Mouse (Mus musculus) embryonic facial prominence, embryonic 14.5 days (tissue): ENCODE measurements around the gene 1810043G02Rik. TPM values are rescaled to one million over a fixed set of nuclear protein-coding genes. Genes with fewer than 3 reads are reported as not detected.
"Not testable (repeated sequence)": the region's sequence is repeated elsewhere in the genome, so short reads cannot be mapped to it uniquely, and the experiment has no call there.

Experiments used
- ATAC-seq: fragments of 200-750 bp; cut with Nextera tagmentation; 2 replicates; pipeline ENCODE4 v1.8.0; 2017; ENCODE audit warnings: low read depth, moderate number of reproducible peaks, moderate TSS enrichment
- DNase-seq: peaks from one replicate; pipeline ENCODE4 v3.0.0-alpha.2; 2015; ENCODE audit warnings: low spot score
- H3K27ac ChIP-seq: fragments of 300-500 bp; sonication (generic); replicated peaks from 2 replicates; pipeline ENCODE4 v1.5.1; 2014; ENCODE audit warnings: low read depth, mild to moderate bottlenecking, low read length, moderate library complexity
- H3K27me3 ChIP-seq: fragments of 300-500 bp; sonication (generic); replicated peaks from 2 replicates; pipeline ENCODE4 v1.6.1; 2014; ENCODE audit warnings: low read length; ENCODE audit not compliant: control insufficient read depth, insufficient read depth
- H3K36me3 ChIP-seq: fragments of 300-500 bp; sonication (generic); 2 replicates; pipeline ENCODE4 v1.6.1; 2014; ENCODE audit warnings: low read length, mixed read lengths; ENCODE audit not compliant: control insufficient read depth, insufficient read depth
- H3K4me1 ChIP-seq: fragments of 300-500 bp; sonication (generic); 2 replicates; pipeline ENCODE4 v1.6.1; 2014; ENCODE audit warnings: antibody characterized with exemption, low read length; ENCODE audit not compliant: control insufficient read depth, insufficient read depth
- H3K4me2 ChIP-seq: fragments of 300-500 bp; sonication (generic); 2 replicates; pipeline ENCODE4 v1.6.1; 2014; ENCODE audit warnings: low read depth, mild to moderate bottlenecking, low read length, moderate library complexity, mixed read lengths
- H3K4me3 ChIP-seq: fragments of 300-500 bp; sonication (generic); 2 replicates; pipeline ENCODE4 v1.5.1; 2014; ENCODE audit warnings: low read depth, mild to moderate bottlenecking, low read length
- H3K9ac ChIP-seq: fragments of 300-500 bp; sonication (generic); 2 replicates; pipeline ENCODE4 v1.6.1; 2014; ENCODE audit warnings: low read depth, mild to moderate bottlenecking, low read length, moderate library complexity, mixed read lengths
- H3K9me3 ChIP-seq: fragments of 300-500 bp; sonication (generic); 2 replicates; pipeline ENCODE4 v1.6.1; 2016; ENCODE audit warnings: low read length; ENCODE audit not compliant: control insufficient read depth
- WGBS: fragments of 180-500 bp; shearing (Covaris S2); extraction: QIAGEN DNeasy Blood & Tissue Kit; methylation state at CpG from one replicate; pipeline ENCODE4 v1.1.7; 2014; 5-methylcytosine and 5-hydroxymethylcytosine counted together
- polyA plus RNA-seq: library from polyadenylated mRNA; unstranded; fragments of >200 nt; fragmentation: Nextera tagmentation; extraction: Ambion mirVana; gene quantifications from 2 replicates; pipeline ENCODE4 v1.2.1, GENCODE M21; 2014

The 1810043G02Rik gene
- polyA plus RNA-seq, 1 experiment from 2014 or later = 27.5 TPM

DNA sequence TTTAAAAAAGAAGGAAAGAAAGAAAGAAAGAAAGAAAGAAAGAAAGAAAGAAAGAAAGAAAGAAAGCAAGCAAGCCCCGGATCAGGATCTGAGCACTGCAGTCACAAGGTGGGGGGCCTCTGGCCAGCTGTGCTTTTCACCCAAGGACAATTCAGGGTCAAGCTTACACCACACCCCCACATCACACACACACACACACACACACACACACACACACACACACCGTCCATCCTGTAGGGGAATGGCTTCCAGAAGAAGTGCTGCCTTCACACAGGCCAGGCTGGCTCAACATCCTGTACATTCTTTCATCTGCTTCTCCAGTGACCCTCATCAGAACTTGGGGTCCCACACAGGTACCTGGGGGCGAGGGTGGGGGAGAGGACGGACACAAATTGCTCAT, 41.0 kb downstream of the 1810043G02Rik start:
- Histone ChIP-seq H3K9ac (no peak overlapping the region), H3K27ac (no peak overlapping the region), H3K9me3 (no peaks in the 10 kb centered on the region), H3K4me1 (no peaks in the 10 kb centered on the region), H3K36me3 (no peaks in the 10 kb centered on the region), H3K4me2 (no peak overlapping the region), H3K4me3 (no peak overlapping the region), H3K27me3 (no peaks in the 10 kb centered on the region)
- ATAC-seq (no peak), DNase-seq (no peak)
- 82% methylated on average over 4 of the region's 4 CpGs for WGBS

DNA sequence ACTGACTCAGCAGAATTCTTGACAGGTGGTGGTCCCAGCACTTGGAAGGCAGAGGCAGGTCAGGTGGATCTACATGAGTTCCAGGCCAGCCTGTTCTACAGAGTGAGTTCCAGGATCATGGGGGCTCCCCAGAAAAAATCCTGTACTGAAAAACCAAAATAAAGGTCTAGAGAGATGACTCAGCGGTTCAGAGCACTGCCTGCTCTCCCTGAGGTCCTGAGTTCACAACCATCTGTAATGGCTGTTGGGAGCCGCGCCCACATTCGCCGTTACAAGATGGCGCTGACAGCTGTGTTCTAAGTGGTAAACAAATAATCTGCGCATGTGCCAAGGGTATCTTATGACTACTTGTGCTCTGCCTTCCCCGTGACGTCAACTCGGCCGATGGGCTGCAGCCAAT, 41.7 kb downstream of the 1810043G02Rik start:
- not testable (repeated sequence) for H3K9ac ChIP-seq, H3K27ac ChIP-seq, ATAC-seq, H3K36me3 ChIP-seq, H3K4me1 ChIP-seq, H3K4me2 ChIP-seq, H3K4me3 ChIP-seq, DNase-seq, H3K27me3 ChIP-seq, H3K9me3 ChIP-seq
- 100% methylated on average over 6 of the region's 11 CpGs for WGBS

DNA sequence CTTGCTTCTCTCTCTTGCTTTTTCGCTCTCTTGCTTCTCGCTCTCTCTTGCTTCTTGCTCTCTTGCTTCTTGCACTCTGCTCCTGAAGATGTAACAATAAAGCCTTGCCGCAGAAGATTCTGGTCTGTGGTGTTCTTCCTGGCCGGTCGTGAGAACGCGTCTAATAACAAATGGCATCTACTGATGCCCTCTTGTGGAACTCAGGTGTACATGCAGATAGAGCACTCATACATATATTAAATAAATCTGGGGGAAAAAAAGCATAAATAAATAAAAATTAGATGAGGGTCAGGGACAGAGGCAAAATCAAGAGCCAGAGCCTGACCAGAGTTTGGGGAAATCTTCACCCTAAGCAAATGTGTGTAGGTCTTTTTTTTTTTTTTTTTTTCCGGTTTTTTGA, 47.1 kb downstream of the 1810043G02Rik start:
- not testable (repeated sequence) for DNase-seq, H3K9me3 ChIP-seq, H3K4me1 ChIP-seq, H3K27me3 ChIP-seq, H3K27ac ChIP-seq, ATAC-seq, H3K4me2 ChIP-seq, H3K4me3 ChIP-seq, H3K9ac ChIP-seq, H3K36me3 ChIP-seq
- 75% methylated on average over 6 of the region's 8 CpGs for WGBS

DNA sequence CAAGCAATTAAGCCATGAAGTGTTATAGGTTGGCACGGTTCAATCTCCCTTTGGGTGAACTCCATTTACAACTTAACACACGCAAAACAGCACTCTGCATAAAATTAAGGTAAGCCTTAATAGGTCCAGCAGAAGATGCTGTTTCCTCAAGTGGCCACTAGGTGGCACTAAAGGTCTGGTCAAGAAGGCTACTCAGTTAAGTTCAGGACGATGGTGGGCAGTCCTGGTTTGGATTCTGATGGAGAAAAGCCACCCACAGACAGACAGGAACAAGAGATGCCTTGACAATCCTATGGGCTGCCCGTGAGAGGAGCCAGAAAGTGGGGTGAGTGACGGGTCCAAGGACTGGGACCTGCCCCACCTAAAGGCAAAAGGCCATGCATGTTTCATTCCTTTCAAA, 49.8 kb downstream of the 1810043G02Rik start:
- Histone ChIP-seq H3K4me3 (no peak overlapping the region), H3K27ac (no peak overlapping the region), H3K36me3 (no peaks in the 10 kb centered on the region), H3K9ac (no peak overlapping the region), H3K4me2 (no peak overlapping the region), H3K4me1 (no peaks in the 10 kb centered on the region), H3K9me3 (no peaks in the 10 kb centered on the region), H3K27me3 (no peaks in the 10 kb centered on the region)
- 6% methylated on average over 5 of the region's 5 CpGs for WGBS
- DNase-seq = peak; percentile 89
- ATAC-seq = peak; percentile 82

- H3K27me3 ChIP-seq = no peaks in the 10 kb centered on the region
- no peak overlapping the region for H3K9ac ChIP-seq
- ATAC-seq (no peak), DNase-seq (no peak)
- H3K4me3 ChIP-seq = no peak overlapping the region
- WGBS = 79% methylated on average over 1 of the region's 1 CpGs
- H3K36me3 ChIP-seq = no peaks in the 10 kb centered on the region
- H3K9me3 ChIP-seq = no peaks in the 10 kb centered on the region
- H3K27ac ChIP-seq = no peak overlapping the region
- H3K4me1 ChIP-seq = no peaks in the 10 kb centered on the region
- no peak overlapping the region for H3K4me2 ChIP-seq
Observed at GRCm38 (mm10) chr10:78029080-78029479, 50.8 kb downstream of the 1810043G02Rik start.

DNA sequence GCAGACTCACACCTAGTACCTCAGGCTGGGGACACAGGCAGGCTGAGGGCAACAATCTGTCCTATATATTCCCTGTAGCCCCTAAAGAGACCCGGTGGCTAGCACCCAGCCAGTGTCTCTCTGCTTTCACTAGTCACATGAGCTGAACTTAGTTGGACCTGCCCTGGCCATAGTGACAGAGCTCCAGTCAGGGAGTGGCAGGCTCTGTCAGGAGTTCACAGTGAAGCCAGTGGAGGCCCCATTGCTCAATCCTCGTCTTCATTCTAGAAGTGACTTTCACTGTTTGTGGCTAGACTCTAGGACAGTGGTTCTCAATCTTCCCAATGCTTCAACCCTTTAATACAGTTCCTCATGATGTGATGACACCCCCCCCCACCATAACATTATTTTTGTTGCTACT, 53.7 kb downstream of the 1810043G02Rik start:
- WGBS = 64% methylated on average over 2 of the region's 2 CpGs
- H3K9me3 ChIP-seq = no peaks in the 10 kb centered on the region
- no peak for ATAC-seq

More for the DNA sequence above, 53.7 kb downstream of the 1810043G02Rik start:
- DNase-seq = no peak
- Histone ChIP-seq H3K9ac (no peak overlapping the region), H3K4me3 (no peak overlapping the region), H3K27me3 (no peaks in the 10 kb centered on the region), H3K36me3 (no peaks in the 10 kb centered on the region), H3K4me1 (no peaks in the 10 kb centered on the region), H3K27ac (no peak overlapping the region), H3K4me2 (no peak overlapping the region)

Other genes starting within 250 kb of the 1810043G02Rik start
- not detected in 2 replicates for gene Gm18596, start 235.9 kb upstream of the 1810043G02Rik start, polyA plus RNA-seq
- not detected in 2 replicates for gene Gm9736, start 227.2 kb upstream of the 1810043G02Rik start, polyA plus RNA-seq
- gene Gm3233, start 218.8 kb upstream of the 1810043G02Rik start, polyA plus RNA-seq = not detected in 2 replicates
- not detected in 2 replicates for gene Gm3238, start 207.2 kb upstream of the 1810043G02Rik start, polyA plus RNA-seq
- gene Gm7138, start 201.6 kb upstream of the 1810043G02Rik start, polyA plus RNA-seq = not detected in 2 replicates
- not detected in 2 replicates for gene Gm3250, start 196.0 kb upstream of the 1810043G02Rik start, polyA plus RNA-seq
- gene Gm7137, start 190.3 kb upstream of the 1810043G02Rik start, polyA plus RNA-seq = not detected in 2 replicates
- not detected in 2 replicates for gene Gm9639, start 183.4 kb upstream of the 1810043G02Rik start, polyA plus RNA-seq
- gene Gm19668, start 179.4 kb upstream of the 1810043G02Rik start, polyA plus RNA-seq = not detected in 2 replicates
- not detected in 2 replicates for gene Gm9507, start 166.7 kb upstream of the 1810043G02Rik start, polyA plus RNA-seq
- not detected in 2 replicates for gene Gm2696, start 163.8 kb upstream of the 1810043G02Rik start, polyA plus RNA-seq
- gene Krtap10-4, start 151.4 kb upstream of the 1810043G02Rik start, polyA plus RNA-seq = not detected in 2 replicates
- not detected in 2 replicates for gene Krtap10-10, start 142.6 kb upstream of the 1810043G02Rik start, polyA plus RNA-seq
- gene Gm36176, start 131.7 kb upstream of the 1810043G02Rik start, polyA plus RNA-seq = not detected in 2 replicates
- 0.33 TPM in 1 of 2 replicates, not detected in the other for gene Gm10318, start 125.7 kb upstream of the 1810043G02Rik start, polyA plus RNA-seq
- gene Gm3285, start 116.5 kb upstream of the 1810043G02Rik start, polyA plus RNA-seq = 0.28 TPM in 1 of 2 replicates, not detected in the other
- gene Lrrc3, start 76.0 kb upstream of the 1810043G02Rik start, polyA plus RNA-seq = 3.7 and 4.2 TPM in 2 replicates
- 0.41 and 1.4 TPM in 2 replicates for gene Trpm2, start 8.0 kb upstream of the 1810043G02Rik start, polyA plus RNA-seq
- 87.0 and 114 TPM in 2 replicates for gene Pfkl, start 31.6 kb downstream of the 1810043G02Rik start, polyA plus RNA-seq
- gene Dnmt3l, start 63.4 kb downstream of the 1810043G02Rik start, polyA plus RNA-seq = 0.25 TPM in 1 of 2 replicates, not detected in the other
- gene Aire, start 65.1 kb downstream of the 1810043G02Rik start, polyA plus RNA-seq = 0.24 TPM in 1 of 2 replicates, not detected in the other
- gene Icosl, start 90.8 kb downstream of the 1810043G02Rik start, polyA plus RNA-seq = 4.9 and 5.5 TPM in 2 replicates
- gene D10Jhu81e, start 191.3 kb downstream of the 1810043G02Rik start, polyA plus RNA-seq = 27.2 and 30.5 TPM in 2 replicates
- gene Pwp2, start 206.6 kb downstream of the 1810043G02Rik start, polyA plus RNA-seq = 16.0 and 17.2 TPM in 2 replicates